Mouse (Mus musculus) thymus, postnatal 0 days (tissue): ENCODE data around the gene Slit3. TPM values are rescaled to one million over a fixed set of nuclear protein-coding genes. Genes with fewer than 3 reads are reported as not detected.

Source experiments
- DNase-seq: peaks from one replicate; pipeline ENCODE4 v3.0.0-alpha.2; 2015; ENCODE audit warnings: low spot score
- polyA plus RNA-seq: library from polyadenylated mRNA; unstranded; fragments of >200 nt; fragmentation: Nextera tagmentation; extraction: Ambion mirVana; gene quantifications from 2 replicates; pipeline ENCODE4 v1.2.1, GENCODE M21; 2015

Slit3 gene
- polyA plus RNA-seq, 1 experiment from 2014 or later, result 2.1 TPM

- DNase-seq, result no peak
These were observed 503.7 kb downstream of the Slit3 start for GRCm38 (mm10) chr11:35624515-35625270.

GRCm38 (mm10) chr11:35625576-35625975 lies 504.6 kb downstream of the Slit3 start:
- DNase-seq, result no peak

GRCm38 (mm10) chr11:35626161-35626885 lies 505.3 kb downstream of the Slit3 start:
- DNase-seq, result no peak

GRCm38 (mm10) chr11:35627815-35628214 lies 506.8 kb downstream of the Slit3 start:
- no peak for DNase-seq

- DNase-seq, result no peak
These were observed 511.2 kb downstream of the Slit3 start for GRCm38 (mm10) chr11:35632262-35632661.

GRCm38 (mm10) chr11:35637102-35637501 lies 516.1 kb downstream of the Slit3 start:
- DNase-seq, result no peak

- DNase-seq, result no peak
These were observed 517.9 kb downstream of the Slit3 start for GRCm38 (mm10) chr11:35638862-35639384.

- DNase-seq, result no peak
These were observed 518.4 kb downstream of the Slit3 start for GRCm38 (mm10) chr11:35639428-35639827.

GRCm38 (mm10) chr11:35651286-35651685 lies 530.3 kb downstream of the Slit3 start:
- DNase-seq, result no peak

GRCm38 (mm10) chr11:35655836-35656235 lies 534.8 kb downstream of the Slit3 start:
- DNase-seq, result no peak

- no peak for DNase-seq
These were observed 536.6 kb downstream of the Slit3 start for GRCm38 (mm10) chr11:35657582-35657981.

GRCm38 (mm10) chr11:35660967-35661366 lies 539.9 kb downstream of the Slit3 start:
- no peak for DNase-seq

GRCm38 (mm10) chr11:35662945-35663344 lies 541.9 kb downstream of the Slit3 start:
- DNase-seq, result no peak

- no peak for DNase-seq
These were observed 542.6 kb downstream of the Slit3 start for GRCm38 (mm10) chr11:35663661-35664060.

GRCm38 (mm10) chr11:35664991-35665390 lies 544.0 kb downstream of the Slit3 start:
- DNase-seq, result no peak

- peak; percentile 13 for DNase-seq
These were observed 546.4 kb downstream of the Slit3 start for GRCm38 (mm10) chr11:35667428-35667827.

- no peak for DNase-seq
These were observed 547.1 kb downstream of the Slit3 start for GRCm38 (mm10) chr11:35668138-35668537.

- no peak for DNase-seq
These were observed 547.7 kb downstream of the Slit3 start for GRCm38 (mm10) chr11:35668750-35669149.

GRCm38 (mm10) chr11:35669536-35669935 lies 548.5 kb downstream of the Slit3 start:
- DNase-seq, result no peak

- no peak for DNase-seq
These were observed 549.2 kb downstream of the Slit3 start for GRCm38 (mm10) chr11:35670181-35670580.

GRCm38 (mm10) chr11:35670746-35671145 lies 549.7 kb downstream of the Slit3 start:
- no peak for DNase-seq

GRCm38 (mm10) chr11:35673050-35673449 lies 552.0 kb downstream of the Slit3 start:
- no peak for DNase-seq
